Mouse (Mus musculus): ENCODE measurements around the gene Dll1. TPM values are rescaled to one million over a fixed set of nuclear protein-coding genes. Genes with fewer than 3 reads are reported as not detected.

Dll1 gene
- polyA plus RNA-seq, 1 experiment from 2014 or later = 1.9 TPM

GRCm38 (mm10) chr17:15395997-15396675, 19.5 kb upstream of the Dll1 start, which contains the start of gene Fam120b:
Fam120b (plus strand) TSS chr17:15396202.
- TF ChIP-seq EP300 (IDR thresholded peaks at IDR 0.05; ENCODE audit: low read depth) (no peak), CTCF (IDR thresholded peaks at IDR 0.05; ENCODE audit: low read depth) (no peak)
- Histone ChIP-seq H3K9me3 (ENCODE audit: low read length) (no peaks in the 10 kb centered on the region), H3K9ac (replicated peaks) (peak within 1 kb of the TSS; percentile 67), H3K27me3 (ENCODE audit: insufficient read depth, low read length) (no peaks in the 10 kb centered on the region), H3K27ac (ENCODE audit: low read depth) (peak within 1 kb of the TSS; percentile 90), H3K4me1 (ENCODE audit: insufficient read depth) (peaks cover 16% of the 10 kb centered on the region), H3K4me2 (ENCODE audit: low read depth, low read length) (peak within 1 kb of the TSS; percentile 80), H3K36me3 (replicated peaks; ENCODE audit: insufficient read depth, low read length) (no peaks in the 10 kb centered on the region), H3K4me3 (ENCODE audit: low read depth, low read length) (peak within 1 kb of the TSS; percentile 72)
- peak; percentile 83 for DNase-seq
- WGBS (ENCODE audit: insufficient replicate concordance) = 1% methylated on average over 30 of the region's 31 CpGs
- ATAC-seq = peak; percentile 95

DNA sequence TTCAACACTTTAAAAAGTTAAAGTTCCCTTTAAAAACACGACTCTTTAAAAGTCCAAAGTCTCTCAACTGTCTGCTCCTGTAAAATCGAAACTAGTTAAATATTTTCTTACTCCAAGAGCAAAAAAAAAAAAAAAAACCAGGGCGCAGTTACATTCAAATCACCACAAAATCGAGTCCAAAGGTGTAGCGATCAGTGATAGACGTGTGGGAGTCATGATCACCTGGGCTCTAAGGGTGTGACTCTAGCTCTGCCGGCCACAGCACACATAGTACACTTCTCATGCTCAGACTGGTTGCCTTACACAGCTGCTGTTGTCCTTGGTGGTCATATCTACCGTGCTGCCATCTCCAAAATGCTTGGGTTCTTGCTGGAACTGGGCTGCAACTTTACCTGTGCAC, 12.7 kb upstream of the Dll1 start:
- no peaks in the 10 kb centered on the region for H3K9me3 ChIP-seq (ENCODE audit: low read length)
- H3K27ac ChIP-seq (ENCODE audit: low read depth) = peak overlapping the region; percentile 62
- H3K4me3 ChIP-seq (ENCODE audit: low read depth, low read length) = no peak overlapping the region
- H3K9ac ChIP-seq (replicated peaks) = no peak overlapping the region
- peak overlapping the region; percentile 33; the same call in 1 of the 2 replicates for H3K4me2 ChIP-seq (ENCODE audit: low read depth, low read length)
- no peak for TF ChIP-seq EP300 (IDR thresholded peaks at IDR 0.05; ENCODE audit: low read depth)
- TF ChIP-seq CTCF (IDR thresholded peaks at IDR 0.05; ENCODE audit: low read depth) = no peak
- DNase-seq (peak; percentile 23), ATAC-seq (peak; percentile 94)
- H3K4me1 ChIP-seq (ENCODE audit: insufficient read depth) = no peaks in the 10 kb centered on the region
- H3K36me3 ChIP-seq (replicated peaks; ENCODE audit: insufficient read depth, low read length) = no peaks in the 10 kb centered on the region
- 58% methylated on average over 8 of the region's 8 CpGs for WGBS (ENCODE audit: insufficient replicate concordance)
- no peaks in the 10 kb centered on the region for H3K27me3 ChIP-seq (ENCODE audit: insufficient read depth, low read length)

GRCm38 (mm10) chr17:15388892-15389291, 12.2 kb upstream of the Dll1 start:
- no peak for TF ChIP-seq EP300 (IDR thresholded peaks at IDR 0.05; ENCODE audit: low read depth)
- no peaks in the 10 kb centered on the region for H3K36me3 ChIP-seq (replicated peaks; ENCODE audit: insufficient read depth, low read length)
- peak; percentile 53 for ATAC-seq
- WGBS (ENCODE audit: insufficient replicate concordance) = 55% methylated on average over 4 of the region's 4 CpGs
- H3K4me2 ChIP-seq (ENCODE audit: low read depth, low read length) = no peak overlapping the region
- H3K9ac ChIP-seq (replicated peaks) = no peak overlapping the region
- peak overlapping the region; percentile 83 for H3K27ac ChIP-seq (ENCODE audit: low read depth)
- DNase-seq = no peak
- H3K4me3 ChIP-seq (ENCODE audit: low read depth, low read length) = no peak overlapping the region
- no peaks in the 10 kb centered on the region for H3K4me1 ChIP-seq (ENCODE audit: insufficient read depth)
- H3K9me3 ChIP-seq (ENCODE audit: low read length) = no peaks in the 10 kb centered on the region
- no peaks in the 10 kb centered on the region for H3K27me3 ChIP-seq (ENCODE audit: insufficient read depth, low read length)

DNA sequence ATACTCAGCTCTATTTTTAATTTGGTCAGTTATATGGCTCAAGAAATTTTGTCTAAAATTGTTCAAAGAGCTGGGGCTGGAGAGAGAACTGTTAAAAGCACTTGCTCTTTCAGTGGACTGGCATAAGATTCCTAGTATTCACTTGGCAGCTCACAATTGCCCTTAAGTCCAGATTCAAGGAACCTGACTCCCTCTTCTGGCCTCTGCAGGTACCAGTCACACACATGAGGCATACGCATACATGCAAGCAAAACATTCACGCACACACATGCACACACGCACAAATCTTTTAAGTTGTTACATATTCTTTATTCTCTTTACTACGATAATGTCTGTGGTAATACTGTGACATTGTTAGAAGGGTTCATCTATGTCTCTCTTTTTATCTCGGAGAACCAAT, 6.7 kb upstream of the Dll1 start:
- H3K4me3 ChIP-seq (ENCODE audit: low read depth, low read length) = no peak overlapping the region
- peaks cover 12% of the 10 kb centered on the region for H3K4me1 ChIP-seq (ENCODE audit: insufficient read depth)
- H3K4me2 ChIP-seq (ENCODE audit: low read depth, low read length) = no peak overlapping the region
- H3K36me3 ChIP-seq (replicated peaks; ENCODE audit: insufficient read depth, low read length) = no peaks in the 10 kb centered on the region
- peak; percentile 8 for DNase-seq
- peaks cover 19% of the 10 kb centered on the region for H3K27me3 ChIP-seq (ENCODE audit: insufficient read depth, low read length)
- no peak for ATAC-seq
- 89% methylated on average over 5 of the region's 5 CpGs for WGBS (ENCODE audit: insufficient replicate concordance)
- H3K27ac ChIP-seq (ENCODE audit: low read depth) = no peak overlapping the region
- H3K9me3 ChIP-seq (ENCODE audit: low read length) = no peaks in the 10 kb centered on the region
- H3K9ac ChIP-seq (replicated peaks) = no peak overlapping the region
- TF ChIP-seq CTCF (IDR thresholded peaks at IDR 0.05; ENCODE audit: low read depth) = 0 out of 2 replicates have a peak, but pooled peaks have one; percentile 16
- TF ChIP-seq EP300 (IDR thresholded peaks at IDR 0.05; ENCODE audit: low read depth) = no peak

- TF ChIP-seq CTCF (IDR thresholded peaks at IDR 0.05; ENCODE audit: low read depth) = no peak
- no peak for TF ChIP-seq EP300 (IDR thresholded peaks at IDR 0.05; ENCODE audit: low read depth)
- Histone ChIP-seq H3K4me1 (ENCODE audit: insufficient read depth) (peaks cover 12% of the 10 kb centered on the region), H3K27me3 (ENCODE audit: insufficient read depth, low read length) (peaks cover 29% of the 10 kb centered on the region), H3K36me3 (replicated peaks; ENCODE audit: insufficient read depth, low read length) (no peaks in the 10 kb centered on the region), H3K27ac (ENCODE audit: low read depth) (no peak overlapping the region), H3K4me3 (ENCODE audit: low read depth, low read length) (no peak overlapping the region), H3K9me3 (ENCODE audit: low read length) (no peaks in the 10 kb centered on the region), H3K9ac (replicated peaks) (no peak overlapping the region), H3K4me2 (ENCODE audit: low read depth, low read length) (no peak overlapping the region)
- DNase-seq (no peak), ATAC-seq (no peak)
- WGBS (ENCODE audit: insufficient replicate concordance) = 43% methylated on average over 7 of the region's 7 CpGs
Measured at GRCm38 (mm10) chr17:15381869-15382660, 5.4 kb upstream of the Dll1 start.

Measured in liver, postnatal 0 days (tissue).